Mouse (Mus musculus): ENCODE results near the gene 1700016H13Rik.

DNA sequence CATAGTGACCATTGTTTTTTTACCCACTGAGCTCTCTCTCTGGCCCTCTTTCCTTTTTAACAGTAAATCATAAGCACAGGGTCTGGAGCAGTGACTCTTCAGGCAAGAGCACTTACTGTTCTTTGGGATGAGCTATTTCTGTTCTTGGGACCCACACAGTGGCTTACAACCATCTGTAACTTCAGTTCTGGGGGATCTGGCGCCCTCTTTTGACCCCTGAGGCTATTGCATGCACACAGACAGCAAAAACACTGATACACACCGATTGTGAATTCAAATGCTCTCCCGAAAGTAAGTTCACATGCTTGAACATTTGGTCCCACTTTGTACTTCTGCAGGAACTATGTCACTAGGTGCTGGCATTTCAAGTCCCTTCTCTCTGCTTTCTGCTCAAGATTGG is 45.7 kb upstream of the 1700016H13Rik start:
- TF ChIP-seq CTCF (IDR thresholded peaks at IDR 0.05; ENCODE audit: low read depth) (peak; percentile 46), EP300 (optimal IDR thresholded peaks at IDR 0.05) (no peak)

All from stomach, postnatal 0 days (tissue).